Mouse (Mus musculus) liver, postnatal 0 days (tissue): Measurements from ENCODE around the gene Abhd6. TPM values are rescaled to one million over a fixed set of nuclear protein-coding genes. Genes with fewer than 3 reads are reported as not detected.
A peak's percentile ranks its signal among the peaks of the same experiment; 100 is the strongest.

Experiments
- ATAC-seq: fragments of 200-750 bp; cut with Nextera tagmentation; 2 replicates; pipeline ENCODE4 v1.8.0; 2017; ENCODE audit warnings: mild to moderate bottlenecking, moderate library complexity
- DNase-seq: peaks from one replicate; pipeline ENCODE4 v3.0.0-alpha.2; 2016
- H3K27ac ChIP-seq: fragments of 300-500 bp; sonication (generic); 2 replicates; pipeline ENCODE4 v1.5.1; 2014; ENCODE audit warnings: antibody characterized with exemption, moderate library complexity, mild to moderate bottlenecking, low read depth
- H3K27me3 ChIP-seq: fragments of 300-500 bp; sonication (generic); 2 replicates; pipeline ENCODE4 v1.6.1; 2014; ENCODE audit warnings: low read length, control low read depth, mixed read lengths; ENCODE audit not compliant: insufficient read depth
- H3K36me3 ChIP-seq: fragments of 300-500 bp; sonication (generic); replicated peaks from 2 replicates; pipeline ENCODE4 v1.6.1; 2014; ENCODE audit warnings: mild to moderate bottlenecking, control low read depth, low read length, moderate library complexity, mixed read lengths; ENCODE audit not compliant: insufficient read depth
- H3K4me1 ChIP-seq: fragments of 300-500 bp; sonication (generic); 2 replicates; pipeline ENCODE4 v1.6.1; 2014; ENCODE audit warnings: antibody characterized with exemption, mild to moderate bottlenecking, control low read depth; ENCODE audit not compliant: insufficient read depth
- H3K4me2 ChIP-seq: fragments of 300-500 bp; sonication (generic); 2 replicates; pipeline ENCODE4 v1.6.1; 2014; ENCODE audit warnings: low read depth, mild to moderate bottlenecking, low read length, moderate library complexity, mixed read lengths
- H3K4me3 ChIP-seq: fragments of 300-500 bp; sonication (generic); 2 replicates; pipeline ENCODE4 v1.5.1; 2014; ENCODE audit warnings: low read depth, low read length
- H3K9ac ChIP-seq: fragments of 300-500 bp; sonication (generic); replicated peaks from 2 replicates; pipeline ENCODE4 v1.6.1; 2014; ENCODE audit warnings: mild to moderate bottlenecking, moderate library complexity
- H3K9me3 ChIP-seq: fragments of 300-500 bp; sonication (generic); 2 replicates; pipeline ENCODE4 v1.6.1; 2016; ENCODE audit warnings: mild to moderate bottlenecking, control low read depth, low read length, mixed read lengths
- CTCF ChIP-seq: sonication (generic); IDR thresholded peaks from 2 replicates; pipeline ENCODE4 v1.5.1; 2016; ENCODE audit warnings: antibody characterized with exemption, low read depth
- EP300 ChIP-seq: IDR thresholded peaks from 2 replicates; pipeline ENCODE4 v1.6.1; 2016; ENCODE audit warnings: antibody characterized with exemption, low read depth, mild to moderate bottlenecking
- WGBS: fragments of 180-500 bp; shearing (Covaris S2); extraction: QIAGEN DNeasy Blood & Tissue Kit; methylation state at CpG from one replicate; pipeline ENCODE4 v1.1.7; 2014; ENCODE audit not compliant: insufficient replicate concordance; 5-methylcytosine and 5-hydroxymethylcytosine counted together
- polyA plus RNA-seq: library from polyadenylated mRNA; unstranded; fragments of >200 nt; fragmentation: Nextera tagmentation; extraction: Ambion mirVana; gene quantifications from 2 replicates; pipeline ENCODE4 v1.2.1, GENCODE M21; 2015

Abhd6 gene
- polyA plus RNA-seq, 1 experiment from 2014 or later: 34.0 TPM

- Histone ChIP-seq H3K4me3 (no peak overlapping the region), H3K9me3 (no peaks in the 10 kb centered on the region), H3K27ac (peak overlapping the region; percentile 57), H3K36me3 (no peaks in the 10 kb centered on the region), H3K4me1 (peaks cover 8% of the 10 kb centered on the region; the same call in 1 of the 2 replicates), H3K27me3 (no peaks in the 10 kb centered on the region), H3K9ac (peak overlapping the region; percentile 16; the same call in 1 of the 2 replicates), H3K4me2 (no peak overlapping the region)
- DNase-seq (no peak), ATAC-seq (peak; percentile 14; the same call in 1 of the 2 replicates)
- no peak for TF ChIP-seq EP300
- no peak for TF ChIP-seq CTCF
- WGBS: 48% methylated on average over 1 of the region's 1 CpGs
Observed at GRCm38 (mm10) chr14:8016951-8017350, 14.2 kb downstream of the Abhd6 start.

- Histone ChIP-seq H3K9me3 (no peaks in the 10 kb centered on the region), H3K27ac (no peak overlapping the region), H3K4me3 (no peak overlapping the region), H3K27me3 (no peaks in the 10 kb centered on the region), H3K4me1 (peaks cover 8% of the 10 kb centered on the region; the same call in 1 of the 2 replicates), H3K36me3 (no peaks in the 10 kb centered on the region), H3K4me2 (no peak overlapping the region), H3K9ac (no peak overlapping the region)
- WGBS: 89% methylated on average over 1 of the region's 1 CpGs
- no peak for ATAC-seq
- TF ChIP-seq EP300 (no peak), CTCF (no peak)
- DNase-seq: no peak
Observed at GRCm38 (mm10) chr14:8020011-8020410, 17.3 kb downstream of the Abhd6 start.

GRCm38 (mm10) chr14:8020546-8020945 is 17.8 kb downstream of the Abhd6 start:
- peaks cover 8% of the 10 kb centered on the region; the same call in 1 of the 2 replicates for H3K4me1 ChIP-seq
- no peak overlapping the region for H3K4me3 ChIP-seq
- H3K27me3 ChIP-seq: no peaks in the 10 kb centered on the region
- H3K9ac ChIP-seq: no peak overlapping the region
- no peaks in the 10 kb centered on the region for H3K9me3 ChIP-seq
- no peak overlapping the region for H3K27ac ChIP-seq
- no peaks in the 10 kb centered on the region for H3K36me3 ChIP-seq
- DNase-seq: no peak
- ATAC-seq: no peak
- 81% methylated on average over 7 of the region's 7 CpGs for WGBS
- H3K4me2 ChIP-seq: no peak overlapping the region
- no peak for TF ChIP-seq CTCF
- no peak for TF ChIP-seq EP300

- Histone ChIP-seq H3K4me1 (no peaks in the 10 kb centered on the region), H3K27ac (no peak overlapping the region; the same call in 1 of the 2 replicates), H3K9me3 (no peaks in the 10 kb centered on the region), H3K36me3 (no peaks in the 10 kb centered on the region), H3K4me2 (no peak overlapping the region), H3K27me3 (no peaks in the 10 kb centered on the region), H3K9ac (no peak overlapping the region), H3K4me3 (no peak overlapping the region)
- TF ChIP-seq CTCF: no peak
- no peak for TF ChIP-seq EP300
- DNase-seq (no peak), ATAC-seq (no peak)
- 61% methylated on average over 6 of the region's 6 CpGs for WGBS
Observed at GRCm38 (mm10) chr14:8024469-8024868, 21.8 kb downstream of the Abhd6 start.

GRCm38 (mm10) chr14:8024936-8025335 is 22.2 kb downstream of the Abhd6 start:
- Histone ChIP-seq H3K4me1 (no peaks in the 10 kb centered on the region), H3K9ac (no peak overlapping the region), H3K27me3 (no peaks in the 10 kb centered on the region), H3K4me2 (no peak overlapping the region), H3K4me3 (no peak overlapping the region), H3K9me3 (no peaks in the 10 kb centered on the region), H3K36me3 (no peaks in the 10 kb centered on the region), H3K27ac (no peak overlapping the region)
- TF ChIP-seq EP300 (no peak), CTCF (no peak)
- no peak for DNase-seq
- WGBS: 89% methylated on average over 10 of the region's 10 CpGs
- no peak for ATAC-seq

GRCm38 (mm10) chr14:8026769-8027531 is 24.2 kb downstream of the Abhd6 start:
- 0 out of 2 replicates have a peak, but pooled peaks have one; percentile 15 for ATAC-seq
- Histone ChIP-seq H3K27me3 (no peaks in the 10 kb centered on the region), H3K4me3 (no peak overlapping the region), H3K27ac (no peak overlapping the region), H3K4me1 (no peaks in the 10 kb centered on the region), H3K9me3 (no peaks in the 10 kb centered on the region), H3K36me3 (no peaks in the 10 kb centered on the region), H3K9ac (no peak overlapping the region), H3K4me2 (no peak overlapping the region)
- TF ChIP-seq EP300 (peak; percentile 75), CTCF (no peak)
- no peak for DNase-seq
- 67% methylated on average over 10 of the region's 10 CpGs for WGBS
